Mouse (Mus musculus): Measurements from ENCODE around the gene Erv3. TPM values are rescaled to one million over a fixed set of nuclear protein-coding genes. Genes with fewer than 3 reads are reported as not detected.
"Not testable (repeated sequence)": the region's sequence is repeated elsewhere in the genome, so short reads cannot be mapped to it uniquely, and the experiment has no call there.

Erv3 gene
- total RNA-seq, 2 experiments from 2014 or later: not detected

- Histone ChIP-seq H3K27ac (no peak overlapping the region), H3K4me3 (no peak overlapping the region)
- DNase-seq: no peak
- intact Hi-C loops (cut with DNase I): no loop called here
- TF ChIP-seq CTCF (IDR thresholded peaks at IDR 0.05): no peak
Measured at GRCm38 (mm10) chr2:131853719-131854118, 5.8 kb downstream of the Erv3 start.

- intact Hi-C loops (cut with DNase I): no loop called here
- no peak overlapping the region for H3K27ac ChIP-seq
- no peak for TF ChIP-seq CTCF (IDR thresholded peaks at IDR 0.05)
- DNase-seq: no peak
- no peak overlapping the region for H3K4me3 ChIP-seq
Measured at GRCm38 (mm10) chr2:131851333-131852092, 8.0 kb downstream of the Erv3 start.

GRCm38 (mm10) chr2:131850047-131850446, 9.5 kb downstream of the Erv3 start:
- H3K27ac ChIP-seq: no peak overlapping the region
- no peak for DNase-seq
- intact Hi-C loops (cut with DNase I): no loop called here
- TF ChIP-seq CTCF (IDR thresholded peaks at IDR 0.05): no peak
- no peak overlapping the region for H3K4me3 ChIP-seq

- TF ChIP-seq CTCF (IDR thresholded peaks at IDR 0.05): no peak
- H3K27ac ChIP-seq: no peak overlapping the region
- intact Hi-C loops (cut with DNase I): no loop called here
- no peak overlapping the region for H3K4me3 ChIP-seq
- no peak for DNase-seq
Measured at GRCm38 (mm10) chr2:131847501-131848359, 11.8 kb downstream of the Erv3 start.

GRCm38 (mm10) chr2:131846811-131847210, 12.7 kb downstream of the Erv3 start:
- no peak for TF ChIP-seq CTCF (IDR thresholded peaks at IDR 0.05)
- DNase-seq: no peak
- H3K27ac ChIP-seq: no peak overlapping the region
- intact Hi-C loops (cut with DNase I): no loop called here
- H3K4me3 ChIP-seq: no peak overlapping the region

GRCm38 (mm10) chr2:131846132-131846710, 13.3 kb downstream of the Erv3 start:
- no peak for DNase-seq
- TF ChIP-seq CTCF (IDR thresholded peaks at IDR 0.05): no peak
- H3K27ac ChIP-seq: no peak overlapping the region
- intact Hi-C loops (cut with DNase I): no loop called here
- no peak overlapping the region for H3K4me3 ChIP-seq

GRCm38 (mm10) chr2:131845671-131846070, 13.9 kb downstream of the Erv3 start:
- intact Hi-C loops (cut with DNase I): no loop called here
- no peak for TF ChIP-seq CTCF (IDR thresholded peaks at IDR 0.05)
- Histone ChIP-seq H3K27ac (no peak overlapping the region), H3K4me3 (no peak overlapping the region)
- no peak for DNase-seq

- intact Hi-C loops (cut with DNase I): no loop called here
- Histone ChIP-seq H3K27ac (no peak overlapping the region), H3K4me3 (no peak overlapping the region)
- TF ChIP-seq CTCF (IDR thresholded peaks at IDR 0.05): no peak
- no peak for DNase-seq
Measured at GRCm38 (mm10) chr2:131842568-131842967, 17.0 kb downstream of the Erv3 start.

GRCm38 (mm10) chr2:131841321-131841693, 18.2 kb downstream of the Erv3 start:
- DNase-seq: no peak
- TF ChIP-seq CTCF (IDR thresholded peaks at IDR 0.05): no peak
- Histone ChIP-seq H3K4me3 (no peak overlapping the region), H3K27ac (no peak overlapping the region)
- intact Hi-C loops (cut with DNase I): no loop called here

- TF ChIP-seq CTCF (IDR thresholded peaks at IDR 0.05): no peak
- no peak overlapping the region for H3K4me3 ChIP-seq
- H3K27ac ChIP-seq: no peak overlapping the region
- intact Hi-C loops (cut with DNase I): no loop called here
- DNase-seq: no peak
Measured at GRCm38 (mm10) chr2:131840611-131841320, 18.8 kb downstream of the Erv3 start.

GRCm38 (mm10) chr2:131834296-131834695, 25.3 kb downstream of the Erv3 start:
- no peak overlapping the region for H3K4me3 ChIP-seq
- TF ChIP-seq CTCF (IDR thresholded peaks at IDR 0.05): no peak
- intact Hi-C loops (cut with DNase I): no loop called here

GRCm38 (mm10) chr2:131831861-131832260, 27.7 kb downstream of the Erv3 start:
- no peak for TF ChIP-seq CTCF (IDR thresholded peaks at IDR 0.05)
- H3K4me3 ChIP-seq: no peak overlapping the region
- intact Hi-C loops (cut with DNase I): no loop called here
- H3K27ac ChIP-seq: no peak overlapping the region
- no peak for DNase-seq

More at GRCm38 (mm10) chr2:131834296-131834695, 25.3 kb downstream of the Erv3 start:
- no peak for DNase-seq
- H3K27ac ChIP-seq: no peak overlapping the region

- H3K4me3 ChIP-seq; intact Hi-C loops (cut with DNase I); H3K27ac ChIP-seq; DNase-seq: not testable (repeated sequence)
Measured at GRCm38 (mm10) chr2:131830945-131831344, 28.6 kb downstream of the Erv3 start.
